Mouse (Mus musculus): ENCODE results near the gene Aqp9. TPM values are rescaled to one million over a fixed set of nuclear protein-coding genes. Genes with fewer than 3 reads are reported as not detected.

Gene Aqp9
- polyA plus RNA-seq, 1 experiment, result 0.32 TPM

DNA sequence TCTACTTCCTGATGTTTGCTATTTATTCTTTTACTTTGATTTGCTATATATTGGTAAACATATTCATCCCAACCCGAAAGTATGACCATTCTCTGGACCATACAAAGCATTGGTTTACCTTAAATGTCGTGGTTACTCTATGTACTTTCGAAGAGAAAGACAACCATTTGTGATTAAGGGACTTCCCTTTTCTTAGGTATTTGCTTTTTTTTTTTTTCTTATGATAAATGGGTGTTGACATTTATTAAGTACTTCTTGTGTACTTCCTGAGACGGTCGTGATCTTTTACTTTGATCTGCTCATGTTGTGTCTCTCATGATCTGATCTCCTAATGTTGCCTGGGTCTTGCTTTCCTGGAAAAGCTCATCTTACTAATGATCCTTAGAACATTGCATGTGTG, 30.3 kb upstream of the Aqp9 start:
- TF ChIP-seq USF1 (IDR thresholded peaks at IDR 0.05; ENCODE audit: low read depth), result no peak
- no peak for TF ChIP-seq MYOG (IDR thresholded peaks at IDR 0.05; ENCODE audit: control insufficient read depth in 1 of 3, insufficient read depth in 1 of 3, insufficient read length in 2 of 3, low read depth in 2 of 3)
- no peak for TF ChIP-seq REST (IDR thresholded peaks at IDR 0.05; ENCODE audit: insufficient read depth, insufficient read length)
- TF ChIP-seq CEBPB (IDR thresholded peaks at IDR 0.05; ENCODE audit: insufficient read depth, poor library complexity, severe bottlenecking), result no peak
- TF ChIP-seq E2F4 (IDR thresholded peaks at IDR 0.05; ENCODE audit: insufficient read depth), result no peak
- no peak for TF ChIP-seq SRF (IDR thresholded peaks at IDR 0.05; ENCODE audit: control insufficient read depth, insufficient read length, low read depth)
- Histone ChIP-seq H3K27me3 (ENCODE audit: control insufficient read depth, insufficient read depth, insufficient read length) (peaks cover 6% of the 10 kb centered on the region), H3K36me3 (ENCODE audit: control insufficient read depth, insufficient read depth) (no peaks in the 10 kb centered on the region)

DNA sequence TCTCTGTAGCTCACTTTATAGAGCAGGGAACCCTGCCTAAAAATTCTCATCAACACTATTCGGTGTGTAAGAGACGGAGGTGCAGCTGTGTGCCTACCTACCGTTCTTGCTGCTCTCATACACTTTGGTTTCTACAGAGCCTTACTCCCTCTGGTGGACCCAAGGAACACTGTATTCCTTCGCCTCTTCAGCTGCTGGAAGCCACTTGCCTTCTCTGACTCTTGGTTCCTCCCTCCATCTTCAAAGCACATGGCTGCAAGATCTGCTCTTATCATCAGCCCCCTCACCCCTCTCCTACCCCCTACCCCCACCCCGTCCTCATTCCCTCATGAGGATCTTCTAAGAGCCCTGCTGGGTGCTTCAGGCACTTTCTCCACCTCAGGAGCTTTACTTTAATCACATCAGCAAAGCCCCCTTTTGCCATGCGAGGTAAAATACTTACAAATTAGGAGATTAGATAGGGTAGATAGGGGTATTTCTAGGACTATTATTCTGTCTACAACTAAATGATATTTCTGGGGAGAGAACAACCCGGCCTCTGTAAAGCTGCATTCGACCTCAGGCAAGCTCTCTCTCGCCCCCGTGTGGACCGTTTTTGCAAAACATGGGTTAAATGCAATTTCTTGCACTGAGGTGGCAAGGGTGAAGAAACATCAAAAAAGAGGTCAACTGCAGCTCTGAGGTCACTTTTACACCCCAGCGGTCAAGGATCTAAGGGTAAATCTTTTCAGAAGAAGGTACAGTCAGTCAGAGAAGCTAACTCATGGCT, 20.3 kb upstream of the Aqp9 start:
- Histone ChIP-seq H3K4me3 (no peak overlapping the region), H3ac (ENCODE audit: control insufficient read depth, insufficient read length) (no peak overlapping the region)

More for the DNA sequence above, 30.3 kb upstream of the Aqp9 start:
- no peak overlapping the region for H3K4me3 ChIP-seq
- no peak overlapping the region for H3K4me2 ChIP-seq (ENCODE audit: low read depth)
- no peaks in the 10 kb centered on the region for H3K79me2 ChIP-seq (ENCODE audit: control insufficient read depth, insufficient read depth)
- H3ac ChIP-seq (ENCODE audit: control insufficient read depth, insufficient read length), result no peak overlapping the region

DNA sequence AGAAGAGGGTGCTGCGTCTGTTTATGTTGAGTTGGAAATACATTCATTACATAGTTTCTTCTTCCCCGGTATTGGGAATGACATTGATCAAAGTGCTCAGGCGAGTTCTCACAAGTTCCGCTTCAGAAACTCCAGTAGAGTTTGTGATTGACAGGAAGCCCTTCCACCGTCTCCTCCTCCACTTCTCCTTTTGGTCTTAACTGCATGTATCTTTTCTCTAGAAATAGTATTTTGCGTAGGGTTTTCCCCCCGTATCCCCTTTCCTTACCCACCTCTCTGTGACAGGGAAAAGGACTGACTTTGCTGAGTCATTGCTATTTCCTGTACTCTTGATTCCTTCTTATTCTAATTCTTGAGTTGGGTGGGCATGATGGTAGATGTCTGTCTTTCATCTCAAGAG, 18.9 kb upstream of the Aqp9 start:
- Histone ChIP-seq H3K27me3 (ENCODE audit: control insufficient read depth, insufficient read depth, insufficient read length) (no peaks in the 10 kb centered on the region), H3K79me2 (ENCODE audit: control insufficient read depth, insufficient read depth) (no peaks in the 10 kb centered on the region), H3ac (ENCODE audit: control insufficient read depth, insufficient read length) (no peak overlapping the region), H3K4me3 (no peak overlapping the region), H3K4me2 (ENCODE audit: low read depth) (no peak overlapping the region), H3K36me3 (ENCODE audit: control insufficient read depth, insufficient read depth) (no peaks in the 10 kb centered on the region)
- no peak for TF ChIP-seq POLR2A (IDR thresholded peaks at IDR 0.05; ENCODE audit: insufficient read length, low read depth)

More for the DNA sequence above, 20.3 kb upstream of the Aqp9 start:
- H3K4me2 ChIP-seq (ENCODE audit: low read depth), result no peak overlapping the region
- no peaks in the 10 kb centered on the region for H3K79me2 ChIP-seq (ENCODE audit: control insufficient read depth, insufficient read depth)
- TF ChIP-seq POLR2A (IDR thresholded peaks at IDR 0.05; ENCODE audit: insufficient read length, low read depth) (no peak), SRF (IDR thresholded peaks at IDR 0.05; ENCODE audit: control insufficient read depth, insufficient read length, low read depth) (no peak), MYOD1 (IDR thresholded peaks at IDR 0.05; ENCODE audit: control insufficient read depth in 1 of 3, insufficient read length in 2 of 3, low read depth in 2 of 3) (no peak), POLR2AphosphoS2 (IDR thresholded peaks at IDR 0.05; ENCODE audit: insufficient read length, low read depth) (no peak), TCF3 (IDR thresholded peaks at IDR 0.05; ENCODE audit: insufficient read length, low read depth) (no peak), MYOG (IDR thresholded peaks at IDR 0.05; ENCODE audit: control insufficient read depth in 1 of 3, insufficient read depth in 1 of 3, insufficient read length in 2 of 3, low read depth in 2 of 3) (no peak)
- no peaks in the 10 kb centered on the region for H3K27me3 ChIP-seq (ENCODE audit: control insufficient read depth, insufficient read depth, insufficient read length)
- H3K36me3 ChIP-seq (ENCODE audit: control insufficient read depth, insufficient read depth), result no peaks in the 10 kb centered on the region

DNA sequence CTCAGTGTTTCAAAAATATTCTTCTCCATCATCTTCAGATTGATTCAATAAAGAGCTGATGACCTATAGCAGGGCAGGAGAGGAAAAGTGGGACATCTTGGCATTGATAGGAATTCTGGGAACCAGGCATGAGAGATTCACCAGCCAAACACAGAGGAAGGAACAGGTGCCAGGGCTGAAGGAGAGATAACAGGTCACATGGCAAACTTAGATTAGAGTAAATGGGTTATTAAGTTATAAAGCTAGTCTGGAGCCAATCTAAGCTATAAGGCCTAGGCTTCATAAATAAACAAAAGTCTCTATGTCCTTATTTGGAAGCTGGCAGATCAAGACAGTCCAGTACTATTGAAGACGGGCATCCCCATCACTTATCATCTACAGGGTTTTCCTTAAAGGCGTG, 17.3 kb upstream of the Aqp9 start:
- no peak overlapping the region for H3K4me2 ChIP-seq (ENCODE audit: low read depth)
- no peak overlapping the region for H3K4me3 ChIP-seq
- no peak overlapping the region for H3ac ChIP-seq (ENCODE audit: control insufficient read depth, insufficient read length)
- H3K36me3 ChIP-seq (ENCODE audit: control insufficient read depth, insufficient read depth), result no peaks in the 10 kb centered on the region
- TF ChIP-seq MAX (IDR thresholded peaks at IDR 0.05; ENCODE audit: low read depth) (no peak), E2F4 (IDR thresholded peaks at IDR 0.05; ENCODE audit: insufficient read depth) (no peak), POLR2AphosphoS2 (IDR thresholded peaks at IDR 0.05; ENCODE audit: insufficient read length, low read depth) (no peak), USF1 (IDR thresholded peaks at IDR 0.05; ENCODE audit: low read depth) (no peak), SRF (IDR thresholded peaks at IDR 0.05; ENCODE audit: control insufficient read depth, insufficient read length, low read depth) (no peak), CEBPB (IDR thresholded peaks at IDR 0.05; ENCODE audit: insufficient read depth, poor library complexity, severe bottlenecking) (no peak), MYOG (IDR thresholded peaks at IDR 0.05; ENCODE audit: control insufficient read depth in 1 of 3, insufficient read depth in 1 of 3, insufficient read length in 2 of 3, low read depth in 2 of 3) (no peak), POLR2A (IDR thresholded peaks at IDR 0.05; ENCODE audit: insufficient read length, low read depth) (no peak), TCF3 (IDR thresholded peaks at IDR 0.05; ENCODE audit: insufficient read length, low read depth) (no peak), TCF12 (IDR thresholded peaks at IDR 0.05; ENCODE audit: insufficient read depth, poor library complexity, severe bottlenecking) (no peak)
- no peaks in the 10 kb centered on the region for H3K79me2 ChIP-seq (ENCODE audit: control insufficient read depth, insufficient read depth)
- no peaks in the 10 kb centered on the region for H3K27me3 ChIP-seq (ENCODE audit: control insufficient read depth, insufficient read depth, insufficient read length)

DNA sequence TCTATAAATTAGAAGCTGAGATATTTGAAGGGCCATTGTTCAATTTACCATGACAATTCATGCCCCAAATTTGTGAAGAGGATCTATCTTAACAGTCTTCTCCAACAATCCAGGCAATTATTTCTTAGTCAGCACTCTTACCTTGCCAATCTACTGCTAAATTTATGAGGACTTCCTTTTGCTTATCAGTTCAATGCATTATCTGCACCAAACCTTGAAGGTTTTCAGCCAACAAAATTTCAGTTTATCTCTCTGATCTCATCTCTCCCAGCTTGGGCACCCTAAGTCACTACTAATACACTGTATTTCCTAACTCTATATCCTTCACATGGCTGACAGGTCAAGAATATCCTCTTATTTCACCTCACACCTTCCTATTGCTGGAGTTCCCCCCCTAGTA, 16.8 kb upstream of the Aqp9 start:
- no peak overlapping the region for H3ac ChIP-seq (ENCODE audit: control insufficient read depth, insufficient read length)
- H3K79me2 ChIP-seq (ENCODE audit: control insufficient read depth, insufficient read depth), result no peaks in the 10 kb centered on the region
- H3K4me2 ChIP-seq (ENCODE audit: low read depth), result no peak overlapping the region
- TF ChIP-seq MAX (IDR thresholded peaks at IDR 0.05; ENCODE audit: low read depth) (no peak), USF1 (IDR thresholded peaks at IDR 0.05; ENCODE audit: low read depth) (no peak), TCF12 (IDR thresholded peaks at IDR 0.05; ENCODE audit: insufficient read depth, poor library complexity, severe bottlenecking) (no peak), REST (IDR thresholded peaks at IDR 0.05; ENCODE audit: insufficient read depth, insufficient read length) (no peak), E2F4 (IDR thresholded peaks at IDR 0.05; ENCODE audit: insufficient read depth) (no peak), TCF3 (IDR thresholded peaks at IDR 0.05; ENCODE audit: insufficient read length, low read depth) (no peak), MYOD1 (IDR thresholded peaks at IDR 0.05; ENCODE audit: control insufficient read depth in 1 of 3, insufficient read length in 2 of 3, low read depth in 2 of 3) (no peak), MYOG (IDR thresholded peaks at IDR 0.05; ENCODE audit: control insufficient read depth in 1 of 3, insufficient read depth in 1 of 3, insufficient read length in 2 of 3, low read depth in 2 of 3) (no peak), POLR2AphosphoS2 (IDR thresholded peaks at IDR 0.05; ENCODE audit: insufficient read length, low read depth) (no peak), SRF (IDR thresholded peaks at IDR 0.05; ENCODE audit: control insufficient read depth, insufficient read length, low read depth) (no peak), POLR2A (IDR thresholded peaks at IDR 0.05; ENCODE audit: insufficient read length, low read depth) (no peak), CEBPB (IDR thresholded peaks at IDR 0.05; ENCODE audit: insufficient read depth, poor library complexity, severe bottlenecking) (no peak)
- H3K27me3 ChIP-seq (ENCODE audit: control insufficient read depth, insufficient read depth, insufficient read length), result no peaks in the 10 kb centered on the region
- H3K36me3 ChIP-seq (ENCODE audit: control insufficient read depth, insufficient read depth), result no peaks in the 10 kb centered on the region
- H3K4me3 ChIP-seq, result no peak overlapping the region
